Mouse (Mus musculus) ES-Bruce4 (cell line): ENCODE results near the gene Ptprk.

Experiments
- CTCF ChIP-seq: IDR thresholded peaks from one replicate; pipeline ENCODE4 v1.8.1; 2011; ENCODE audit warnings: low read depth, low read length
- EP300 ChIP-seq: IDR thresholded peaks from 2 replicates; pipeline ENCODE4 v1.6.1; 2011; ENCODE audit warnings: low read depth, low read length; ENCODE audit not compliant: insufficient read depth
- POLR2A ChIP-seq: IDR thresholded peaks from one replicate; pipeline ENCODE4 v1.8.1; 2011; ENCODE audit warnings: low read length; ENCODE audit not compliant: insufficient read depth

GRCm38 (mm10) chr10:28306451-28307086, 231.9 kb downstream of the Ptprk start:
- TF ChIP-seq CTCF (no peak), POLR2A (no peak), EP300 (no peak)
